Mouse (Mus musculus) liver, embryonic 11.5 days (tissue): Measurements from ENCODE around the gene Coro2a. TPM values are rescaled to one million over a fixed set of nuclear protein-coding genes. Genes with fewer than 3 reads are reported as not detected.

Source experiments
- ATAC-seq: fragments of 200-750 bp; cut with Nextera tagmentation; replicated peaks from 2 replicates; pipeline ENCODE4 v1.8.0; 2017; ENCODE audit warnings: moderate number of reproducible peaks, mild to moderate bottlenecking, moderate TSS enrichment, moderate library complexity; ENCODE audit not compliant: low FRiP score
- DNase-seq: peaks from one replicate; pipeline ENCODE4 v3.0.0-alpha.2; 2017; ENCODE audit warnings: low spot score
- H3K27ac ChIP-seq: fragments of 300-500 bp; sonication (generic); 2 replicates; pipeline ENCODE4 v1.5.1; 2014; ENCODE audit warnings: mild to moderate bottlenecking, low read depth, low read length, control low read depth
- H3K27me3 ChIP-seq: fragments of 300-500 bp; sonication (generic); replicated peaks from 2 replicates; pipeline ENCODE4 v1.6.1; 2014; ENCODE audit warnings: low read length, mixed read lengths; ENCODE audit not compliant: control insufficient read depth, insufficient read depth
- H3K36me3 ChIP-seq: fragments of 300-500 bp; sonication (generic); 2 replicates; pipeline ENCODE4 v1.6.1; 2014; ENCODE audit warnings: mild to moderate bottlenecking, low read length, moderate library complexity, mixed read lengths; ENCODE audit not compliant: control insufficient read depth, insufficient read depth
- H3K4me1 ChIP-seq: fragments of 300-500 bp; sonication (generic); replicated peaks from 2 replicates; pipeline ENCODE4 v1.6.1; 2014; ENCODE audit warnings: low read length, mixed read lengths; ENCODE audit not compliant: control insufficient read depth, insufficient read depth
- H3K4me2 ChIP-seq: fragments of 300-500 bp; sonication (generic); 2 replicates; pipeline ENCODE4 v1.6.1; 2014; ENCODE audit warnings: mild to moderate bottlenecking, control low read depth, moderate library complexity
- H3K4me3 ChIP-seq: fragments of 300-500 bp; sonication (generic); 2 replicates; pipeline ENCODE4 v1.5.1; 2014; ENCODE audit warnings: low read depth, low read length, control low read depth
- H3K9ac ChIP-seq: fragments of 300-500 bp; sonication (generic); 2 replicates; pipeline ENCODE4 v1.6.1; 2014; ENCODE audit warnings: low read depth, low read length, control low read depth
- H3K9me3 ChIP-seq: fragments of 300-500 bp; sonication (generic); 2 replicates; pipeline ENCODE4 v1.6.1; 2016; ENCODE audit warnings: low read length, inconsistent platforms, mixed read lengths; ENCODE audit not compliant: control insufficient read depth
- WGBS: fragments of 180-500 bp; shearing (Covaris S2); extraction: QIAGEN DNeasy Blood & Tissue Kit; methylation state at CpG from one replicate; pipeline ENCODE4 v1.1.7; 2014; 5-methylcytosine and 5-hydroxymethylcytosine counted together
- polyA plus RNA-seq: library from polyadenylated mRNA; unstranded; fragments of >200 nt; fragmentation: Nextera tagmentation; extraction: Ambion mirVana; gene quantifications from 2 replicates; pipeline ENCODE4 v1.2.1, GENCODE M21; 2014

The Coro2a gene
- polyA plus RNA-seq, 1 experiment from 2014 or later, result 4.8 TPM

DNA sequence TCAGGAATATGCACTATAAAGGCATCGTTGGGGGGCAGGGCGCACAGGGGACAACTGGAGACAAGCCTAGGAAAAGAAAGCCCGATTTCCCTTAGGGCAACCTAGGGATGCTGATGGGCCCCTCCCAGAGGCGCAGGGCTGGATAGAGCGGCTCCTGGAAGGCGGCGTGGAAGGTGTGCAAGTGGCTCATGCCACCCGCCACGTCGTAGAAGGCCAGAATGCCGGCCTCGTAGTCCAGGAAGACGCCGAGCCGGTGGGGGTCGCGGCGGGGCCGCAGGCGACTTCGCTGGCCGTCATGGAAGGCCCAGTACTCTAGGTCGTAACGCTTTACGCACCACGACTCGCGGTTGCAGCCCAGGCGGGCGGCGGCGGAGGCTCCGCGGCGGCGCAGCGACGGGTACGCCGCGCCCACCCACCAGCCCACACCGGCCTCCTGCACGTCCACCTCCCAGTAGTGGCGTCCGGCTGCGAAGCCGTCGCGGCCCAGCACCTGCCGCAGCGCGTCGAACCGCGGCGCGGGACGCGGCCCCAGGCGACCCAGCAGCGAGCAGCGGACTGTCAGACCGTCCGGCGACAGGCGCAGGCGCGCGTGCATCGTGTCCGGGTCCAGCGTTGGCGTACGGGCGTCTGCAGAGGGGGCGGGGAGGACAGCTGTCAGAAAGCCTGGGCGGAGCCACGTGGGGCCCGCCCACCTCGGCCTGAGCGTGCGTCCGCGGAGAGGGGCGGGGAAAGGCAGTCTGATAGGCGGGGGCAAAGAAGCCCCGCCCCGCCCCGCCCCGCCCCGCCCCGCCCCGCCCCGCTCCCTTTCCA lies 95.0 kb downstream of the Coro2a start:
- Histone ChIP-seq H3K9me3 (peaks cover 3% of the 10 kb centered on the region; the same call in 1 of the 2 replicates), H3K27me3 (0 out of 2 replicates have a peak, but pooled peaks cover 3% of the 10 kb centered on the region), H3K27ac (peak overlapping the region; percentile 34; the same call in 1 of the 2 replicates), H3K36me3 (peaks cover 9% of the 10 kb centered on the region), H3K9ac (peak overlapping the region; percentile 71), H3K4me2 (peak overlapping the region; percentile 99), H3K4me1 (peaks cover 16% of the 10 kb centered on the region), H3K4me3 (peak overlapping the region; percentile 67)
- peak; percentile 92 for ATAC-seq
- 1% methylated on average over 94 of the region's 94 CpGs for WGBS
- peak; percentile 97 for DNase-seq

GRCm38 (mm10) chr4:46505361-46506057 lies 96.5 kb downstream of the Coro2a start:
- peaks cover 19% of the 10 kb centered on the region for H3K36me3 ChIP-seq
- no peaks in the 10 kb centered on the region for H3K9me3 ChIP-seq
- no peak overlapping the region for H3K9ac ChIP-seq
- 0 out of 2 replicates have a peak, but pooled peaks cover 3% of the 10 kb centered on the region for H3K27me3 ChIP-seq
- H3K4me1 ChIP-seq, result peaks cover 20% of the 10 kb centered on the region
- WGBS, result 74% methylated on average over 8 of the region's 8 CpGs
- no peak overlapping the region for H3K4me3 ChIP-seq
- no peak overlapping the region for H3K27ac ChIP-seq
- no peak overlapping the region for H3K4me2 ChIP-seq
- ATAC-seq (no peak), DNase-seq (no peak)

DNA sequence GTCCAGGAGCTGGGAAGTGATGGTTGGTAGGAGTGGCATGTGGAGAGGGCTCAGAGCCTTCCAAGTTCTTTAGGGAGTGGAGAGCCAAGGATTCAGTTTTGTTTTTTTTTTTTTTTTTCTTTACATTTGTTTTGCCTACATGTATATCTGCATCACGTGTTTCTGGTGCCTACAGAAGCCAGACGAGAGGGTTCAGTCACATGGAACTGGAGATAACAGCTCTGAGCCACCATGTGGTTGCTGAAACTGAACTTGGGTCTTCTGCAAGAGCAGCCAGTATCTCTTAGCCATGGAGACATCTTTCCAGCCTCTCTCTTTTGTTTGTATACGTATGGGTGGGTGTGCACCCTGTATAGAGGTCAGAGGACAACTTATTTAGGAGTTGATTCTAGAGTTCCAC lies 98.1 kb downstream of the Coro2a start:
- 42% methylated on average over 3 of the region's 3 CpGs for WGBS
- peaks cover 26% of the 10 kb centered on the region for H3K36me3 ChIP-seq
- ATAC-seq (peak; percentile 33; the same call in 1 of the 2 replicates), DNase-seq (no peak)
- H3K27me3 ChIP-seq, result 0 out of 2 replicates have a peak, but pooled peaks cover 3% of the 10 kb centered on the region
- no peaks in the 10 kb centered on the region for H3K9me3 ChIP-seq
- no peak overlapping the region for H3K4me3 ChIP-seq
- H3K9ac ChIP-seq, result no peak overlapping the region
- H3K4me2 ChIP-seq, result no peak overlapping the region
- H3K4me1 ChIP-seq, result peaks cover 20% of the 10 kb centered on the region
- peak overlapping the region; percentile 60 for H3K27ac ChIP-seq

GRCm38 (mm10) chr4:46502606-46503502 lies 99.1 kb downstream of the Coro2a start:
- 78% methylated on average over 16 of the region's 16 CpGs for WGBS
- H3K27ac ChIP-seq, result no peak overlapping the region

DNA sequence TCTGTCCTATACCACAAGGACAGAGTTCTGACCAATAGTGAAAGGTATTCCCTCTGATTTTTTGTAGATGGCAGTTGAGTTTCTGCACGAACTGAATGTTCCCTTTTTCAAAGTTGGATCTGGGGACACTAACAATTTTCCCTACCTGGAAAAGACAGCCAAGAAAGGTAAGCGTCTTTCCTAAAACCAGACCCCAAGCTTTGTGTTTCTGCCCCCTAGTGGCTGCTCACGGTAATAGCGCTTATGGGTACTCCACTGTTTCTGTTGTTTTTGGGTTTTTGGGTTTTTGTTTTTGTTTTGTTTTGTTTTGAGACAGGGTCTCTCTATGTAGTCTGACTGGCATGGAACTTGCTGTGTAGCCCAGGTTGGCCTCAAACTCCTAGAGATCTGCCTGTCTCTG lies 103.0 kb downstream of the Coro2a start:
- ATAC-seq (no peak), DNase-seq (no peak)
- H3K4me1 ChIP-seq, result peaks cover 8% of the 10 kb centered on the region
- no peak overlapping the region for H3K9ac ChIP-seq
- H3K27me3 ChIP-seq, result no peaks in the 10 kb centered on the region
- H3K4me2 ChIP-seq, result no peak overlapping the region
- H3K27ac ChIP-seq, result no peak overlapping the region
- 16% methylated on average over 4 of the region's 4 CpGs for WGBS
- no peak overlapping the region for H3K4me3 ChIP-seq
- no peaks in the 10 kb centered on the region for H3K9me3 ChIP-seq
- H3K36me3 ChIP-seq, result peaks cover 33% of the 10 kb centered on the region

More at GRCm38 (mm10) chr4:46502606-46503502, 99.1 kb downstream of the Coro2a start:
- Histone ChIP-seq H3K4me1 (peaks cover 20% of the 10 kb centered on the region), H3K36me3 (peaks cover 28% of the 10 kb centered on the region), H3K9ac (no peak overlapping the region), H3K4me3 (no peak overlapping the region), H3K27me3 (0 out of 2 replicates have a peak, but pooled peaks cover 3% of the 10 kb centered on the region), H3K9me3 (no peaks in the 10 kb centered on the region), H3K4me2 (no peak overlapping the region)
- DNase-seq, result no peak
- ATAC-seq, result no peak

DNA sequence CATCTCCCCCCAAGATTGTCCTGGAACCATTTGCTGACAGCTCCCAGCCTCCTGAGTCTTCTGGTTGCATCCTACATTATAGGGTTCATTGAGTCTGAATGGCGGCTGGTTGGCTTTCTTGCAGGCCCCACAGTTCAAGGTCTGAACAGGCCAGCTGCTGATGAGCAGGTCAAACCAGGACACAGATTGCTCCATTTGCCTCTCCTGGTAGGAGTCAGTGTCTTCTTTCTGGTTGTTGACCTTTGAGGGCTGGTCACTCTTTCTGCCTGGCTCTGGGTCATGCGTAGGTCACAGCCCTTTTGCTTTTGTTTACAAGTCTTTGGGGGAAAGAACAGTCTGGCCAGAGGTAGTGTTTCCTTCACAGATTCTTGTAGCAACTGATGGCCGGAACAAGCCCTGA lies 103.5 kb downstream of the Coro2a start:
- H3K9me3 ChIP-seq, result no peaks in the 10 kb centered on the region
- H3K9ac ChIP-seq, result no peak overlapping the region
- peaks cover 35% of the 10 kb centered on the region for H3K36me3 ChIP-seq
- 66% methylated on average over 3 of the region's 3 CpGs for WGBS
- H3K27ac ChIP-seq, result no peak overlapping the region
- ATAC-seq (no peak), DNase-seq (no peak)
- no peaks in the 10 kb centered on the region for H3K27me3 ChIP-seq
- H3K4me3 ChIP-seq, result no peak overlapping the region
- H3K4me2 ChIP-seq, result no peak overlapping the region
- H3K4me1 ChIP-seq, result peaks cover 5% of the 10 kb centered on the region

DNA sequence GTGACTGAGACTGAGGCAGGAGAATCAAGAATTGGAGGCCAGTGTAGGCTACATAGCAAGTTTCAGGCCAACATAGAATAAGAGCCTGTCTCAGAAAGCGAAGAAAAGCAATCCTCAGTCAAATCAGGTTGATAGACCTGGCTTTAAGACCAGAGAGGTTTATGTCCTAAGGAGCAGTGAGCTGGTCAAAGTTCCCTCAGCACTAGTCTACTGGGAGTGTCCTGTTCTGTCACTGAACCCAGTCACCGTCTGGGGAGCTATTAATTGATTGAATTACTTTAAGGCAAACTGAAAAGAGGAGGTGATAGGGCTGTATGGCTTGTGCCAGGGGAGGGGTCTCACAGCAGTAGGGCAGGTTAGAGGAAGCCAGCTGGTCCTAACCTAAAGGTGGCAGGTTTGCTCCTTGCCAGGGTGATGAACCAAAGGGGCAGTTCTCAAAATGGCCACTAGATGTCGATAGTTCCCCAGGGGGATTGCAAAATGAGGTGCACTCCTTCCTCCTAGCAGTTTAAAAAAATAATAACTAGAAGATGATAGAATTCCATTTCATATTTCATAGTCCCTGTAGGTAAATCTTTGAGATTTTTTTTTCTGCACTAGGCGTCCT lies 104.6 kb downstream of the Coro2a start:
- Histone ChIP-seq H3K27me3 (no peaks in the 10 kb centered on the region), H3K36me3 (peaks cover 36% of the 10 kb centered on the region), H3K4me1 (peaks cover 4% of the 10 kb centered on the region; the same call in 1 of the 2 replicates), H3K27ac (no peak overlapping the region), H3K9ac (no peak overlapping the region), H3K9me3 (no peaks in the 10 kb centered on the region), H3K4me3 (no peak overlapping the region), H3K4me2 (no peak overlapping the region)
- peak; percentile 53 for ATAC-seq
- DNase-seq, result peak; percentile 64
- WGBS, result 36% methylated on average over 4 of the region's 4 CpGs

DNA sequence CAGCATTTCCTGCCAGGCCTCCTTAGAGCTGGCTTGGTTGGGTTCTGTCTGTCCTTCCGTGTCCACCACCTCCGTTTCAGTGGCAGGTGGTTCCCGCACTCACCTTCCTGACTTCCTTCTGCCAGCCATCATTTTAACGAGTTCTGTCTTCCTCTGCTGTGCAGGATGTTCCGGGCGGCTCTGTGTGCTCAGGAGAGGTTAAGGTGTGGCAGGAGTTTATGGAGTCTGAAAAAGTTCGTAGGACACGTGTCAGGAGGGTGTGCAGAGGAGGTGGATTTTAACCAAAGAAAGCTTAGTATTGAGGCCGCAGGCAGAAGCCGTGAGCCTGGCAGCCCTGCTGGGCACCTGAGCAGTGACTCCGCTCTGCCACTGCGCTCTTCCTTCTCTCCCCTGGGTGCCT lies 106.5 kb downstream of the Coro2a start:
- peaks cover 23% of the 10 kb centered on the region for H3K36me3 ChIP-seq
- no peaks in the 10 kb centered on the region for H3K27me3 ChIP-seq
- no peak overlapping the region for H3K4me3 ChIP-seq
- WGBS, result 90% methylated on average over 12 of the region's 12 CpGs
- no peak overlapping the region for H3K4me2 ChIP-seq
- DNase-seq (no peak), ATAC-seq (no peak)
- peaks cover under 1% of the 10 kb centered on the region; the same call in 1 of the 2 replicates for H3K4me1 ChIP-seq
- no peak overlapping the region for H3K9ac ChIP-seq
- no peaks in the 10 kb centered on the region for H3K9me3 ChIP-seq
- H3K27ac ChIP-seq, result no peak overlapping the region
